Mouse (Mus musculus) midbrain, embryonic 16.5 days (tissue): ENCODE data around the gene Zfp426. TPM values are rescaled to one million over a fixed set of nuclear protein-coding genes. Genes with fewer than 3 reads are reported as not detected.

Experiments used
- ATAC-seq: fragments of 200-750 bp; cut with Nextera tagmentation; 2 replicates; pipeline ENCODE4 v1.8.0; 2017; ENCODE audit warnings: moderate TSS enrichment
- H3K27ac ChIP-seq: fragments of 300-500 bp; sonication (generic); 2 replicates; pipeline ENCODE4 v1.5.1; 2014; ENCODE audit warnings: mild to moderate bottlenecking, low read length, mixed read lengths
- H3K27me3 ChIP-seq: fragments of 300-500 bp; sonication (generic); 2 replicates; pipeline ENCODE4 v1.6.1; 2014; ENCODE audit warnings: low read depth, low read length, mixed read lengths; ENCODE audit not compliant: control insufficient read depth, insufficient read depth
- H3K36me3 ChIP-seq: fragments of 300-500 bp; sonication (generic); 2 replicates; pipeline ENCODE4 v1.6.1; 2014; ENCODE audit warnings: mild to moderate bottlenecking, low read length, moderate library complexity, mixed read lengths; ENCODE audit not compliant: control insufficient read depth, insufficient read depth
- H3K4me1 ChIP-seq: fragments of 300-500 bp; sonication (generic); 2 replicates; pipeline ENCODE4 v1.6.1; 2014; ENCODE audit warnings: mild to moderate bottlenecking, low read length, mixed read lengths; ENCODE audit not compliant: control insufficient read depth, insufficient read depth
- H3K4me2 ChIP-seq: fragments of 300-500 bp; sonication (generic); 2 replicates; pipeline ENCODE4 v1.6.1; 2014; ENCODE audit warnings: mild to moderate bottlenecking, low read length, mixed read lengths
- H3K4me3 ChIP-seq: fragments of 300-500 bp; sonication (generic); 2 replicates; pipeline ENCODE4 v1.5.1; 2014; ENCODE audit warnings: low read depth, mild to moderate bottlenecking, low read length, moderate library complexity, mixed read lengths
- H3K9ac ChIP-seq: fragments of 300-500 bp; sonication (generic); 2 replicates; pipeline ENCODE4 v1.6.1; 2014; ENCODE audit warnings: low read depth, low read length, mixed read lengths
- H3K9me3 ChIP-seq: fragments of 300-500 bp; sonication (generic); replicated peaks from 2 replicates; pipeline ENCODE4 v1.6.1; 2014; ENCODE audit warnings: mild to moderate bottlenecking, low read length, mixed read lengths; ENCODE audit not compliant: control insufficient read depth, poor library complexity, severe bottlenecking
- WGBS: fragments of 180-500 bp; shearing (Covaris S2); extraction: QIAGEN DNeasy Blood & Tissue Kit; methylation state at CpG from one replicate; pipeline ENCODE4 v1.1.7; 2014; 5-methylcytosine and 5-hydroxymethylcytosine counted together
- polyA plus RNA-seq: library from polyadenylated mRNA; unstranded; fragments of >200 nt; fragmentation: Nextera tagmentation; extraction: Ambion mirVana; gene quantifications from 2 replicates; pipeline ENCODE4 v1.2.1, GENCODE M21; 2015

The Zfp426 gene
- polyA plus RNA-seq, 1 experiment from 2014 or later, result 35.0 TPM

DNA sequence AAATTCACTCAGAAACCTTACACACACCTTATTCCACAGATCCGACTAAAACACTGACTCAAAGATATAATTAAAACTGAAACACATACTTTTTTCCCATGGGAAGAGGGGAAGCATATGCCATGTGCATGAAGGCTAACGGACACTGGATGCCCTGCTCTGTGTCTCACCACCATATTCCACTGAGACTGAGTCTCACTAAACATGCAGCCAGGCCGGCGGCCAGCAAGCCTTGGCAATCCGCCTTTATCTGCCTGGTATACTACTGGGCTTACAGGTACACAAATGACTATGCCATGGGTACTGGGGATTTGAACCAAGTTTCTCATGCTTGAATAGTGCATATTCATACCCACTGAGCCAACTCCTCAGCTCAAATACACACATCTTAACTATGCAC is 13.2 kb downstream of the Zfp426 start:
- WGBS, result 83% methylated on average over 5 of the region's 5 CpGs
- Histone ChIP-seq H3K9me3 (no peaks in the 10 kb centered on the region), H3K27me3 (no peaks in the 10 kb centered on the region), H3K4me3 (no peak overlapping the region), H3K4me2 (no peak overlapping the region), H3K27ac (no peak overlapping the region), H3K4me1 (no peaks in the 10 kb centered on the region), H3K36me3 (peaks cover 22% of the 10 kb centered on the region), H3K9ac (no peak overlapping the region)
- no peak for ATAC-seq

DNA sequence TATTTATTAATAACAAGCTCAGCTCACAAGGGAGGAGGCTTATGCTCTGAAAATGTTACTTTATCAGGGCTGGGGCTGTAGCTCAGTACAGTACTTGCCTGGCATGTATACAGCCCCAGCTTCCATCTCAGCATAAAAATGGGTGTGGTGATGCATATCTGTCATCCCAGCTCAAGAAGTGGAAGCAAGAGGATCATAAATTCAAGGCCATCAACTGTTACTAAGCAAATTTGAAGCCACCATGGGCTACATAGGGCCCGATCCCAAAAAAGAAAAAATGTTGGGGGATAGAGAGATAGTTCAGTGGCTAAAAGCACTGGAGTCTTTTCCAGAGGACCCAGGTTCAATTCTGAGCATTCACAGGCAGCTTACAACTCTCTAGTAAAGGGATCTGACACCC is 15.9 kb downstream of the Zfp426 start:
- H3K4me1 ChIP-seq, result no peaks in the 10 kb centered on the region
- peaks cover 35% of the 10 kb centered on the region for H3K36me3 ChIP-seq
- no peaks in the 10 kb centered on the region for H3K27me3 ChIP-seq
- no peaks in the 10 kb centered on the region for H3K9me3 ChIP-seq
- H3K27ac ChIP-seq, result no peak overlapping the region
- no peak for ATAC-seq
- 96% methylated on average over 1 of the region's 1 CpGs for WGBS
- H3K4me3 ChIP-seq, result no peak overlapping the region
- H3K4me2 ChIP-seq, result no peak overlapping the region
- H3K9ac ChIP-seq, result no peak overlapping the region

- no peak overlapping the region for H3K27ac ChIP-seq
- 59% methylated on average over 7 of the region's 7 CpGs for WGBS
- peaks cover 33% of the 10 kb centered on the region for H3K36me3 ChIP-seq
- no peaks in the 10 kb centered on the region for H3K9me3 ChIP-seq
- no peak overlapping the region for H3K9ac ChIP-seq
- no peaks in the 10 kb centered on the region for H3K4me1 ChIP-seq
- peak; percentile 77 for ATAC-seq
- H3K4me3 ChIP-seq, result no peak overlapping the region
- no peak overlapping the region for H3K4me2 ChIP-seq
- H3K27me3 ChIP-seq, result no peaks in the 10 kb centered on the region; the same call in 1 of the 2 replicates
These were observed 25.6 kb downstream of the Zfp426 start for GRCm38 (mm10) chr9:20466761-20467442.

DNA sequence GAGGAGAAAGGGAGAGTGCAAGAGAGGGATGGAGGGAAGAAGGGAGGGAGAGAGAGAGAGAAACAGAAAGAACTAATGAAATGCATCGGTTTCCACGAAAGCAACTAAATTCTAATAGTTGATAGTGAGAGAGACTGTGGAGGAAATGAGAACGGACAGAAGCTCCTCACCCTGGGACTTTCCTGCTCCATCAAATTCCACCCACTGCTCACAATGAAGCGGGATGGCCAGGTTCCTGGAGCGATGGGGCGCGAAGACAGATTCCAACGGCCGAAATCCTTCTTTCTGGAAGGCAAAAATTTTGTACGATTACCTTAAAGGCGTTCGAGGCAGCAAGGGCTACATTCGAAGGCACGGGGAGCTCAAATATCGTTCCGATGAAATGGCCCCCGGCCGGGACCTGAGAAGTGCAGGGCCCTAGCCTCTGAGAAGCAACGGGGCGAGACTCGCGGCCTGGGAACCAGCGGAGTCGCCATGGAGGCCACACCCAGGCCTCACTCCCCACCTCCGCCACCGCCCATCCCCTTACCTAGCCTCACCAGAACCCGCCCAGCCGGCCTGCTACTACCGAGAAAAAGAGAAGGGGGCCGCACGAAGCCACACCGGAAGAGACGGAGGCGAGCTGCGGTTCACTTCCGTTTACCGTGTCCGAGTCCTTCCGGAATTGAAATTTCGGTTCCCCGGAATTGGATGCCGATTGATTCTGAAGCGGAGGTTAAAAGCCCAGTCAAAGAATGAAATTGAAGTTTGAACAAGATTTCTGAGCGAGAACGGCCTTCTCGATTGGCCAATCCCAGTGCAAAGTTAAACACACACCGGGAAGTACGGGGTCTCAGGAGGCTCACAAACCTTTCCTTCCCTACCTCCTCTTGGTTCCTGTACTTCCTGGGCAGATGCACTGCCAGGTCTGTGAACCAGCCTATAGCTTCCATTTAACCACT is 32.9 kb downstream of the Zfp426 start, which contains the start of gene Zfp26:
Gene Zfp26, minus strand, starts transcription at position 786 of the 941 bp plus-strand sequence.
- H3K36me3 ChIP-seq, result peaks cover 5% of the 10 kb centered on the region; the same call in 1 of the 2 replicates
- H3K4me3 ChIP-seq, result peak within 1 kb of the TSS; percentile 80
- peak within 1 kb of the TSS; percentile 97 for H3K4me2 ChIP-seq
- H3K4me1 ChIP-seq, result peaks cover 16% of the 10 kb centered on the region
- ATAC-seq, result peak; percentile 91
- WGBS, result under 1% methylated on average over 48 of the region's 48 CpGs
- H3K9me3 ChIP-seq, result no peaks in the 10 kb centered on the region
- peak within 1 kb of the TSS; percentile 89 for H3K9ac ChIP-seq
- H3K27me3 ChIP-seq, result no peaks in the 10 kb centered on the region; the same call in 1 of the 2 replicates
- H3K27ac ChIP-seq, result peak within 1 kb of the TSS; percentile 84

- Histone ChIP-seq H3K4me2 (no peak overlapping the region), H3K27me3 (no peaks in the 10 kb centered on the region), H3K27ac (no peak overlapping the region), H3K9me3 (no peaks in the 10 kb centered on the region), H3K4me3 (no peak overlapping the region), H3K9ac (no peak overlapping the region), H3K36me3 (peaks cover 5% of the 10 kb centered on the region; the same call in 1 of the 2 replicates), H3K4me1 (peaks cover 6% of the 10 kb centered on the region)
- no peak for ATAC-seq
- 93% methylated on average over 4 of the region's 4 CpGs for WGBS
These were observed 38.9 kb downstream of the Zfp426 start for GRCm38 (mm10) chr9:20453647-20454046.

GRCm38 (mm10) chr9:20451493-20451892 is 41.1 kb downstream of the Zfp426 start:
- Histone ChIP-seq H3K4me2 (no peak overlapping the region), H3K9me3 (no peaks in the 10 kb centered on the region), H3K27me3 (no peaks in the 10 kb centered on the region), H3K4me3 (no peak overlapping the region), H3K36me3 (peaks cover 8% of the 10 kb centered on the region; the same call in 1 of the 2 replicates), H3K9ac (no peak overlapping the region), H3K27ac (no peak overlapping the region), H3K4me1 (no peaks in the 10 kb centered on the region)
- ATAC-seq, result no peak
- WGBS, result 97% methylated on average over 1 of the region's 1 CpGs

DNA sequence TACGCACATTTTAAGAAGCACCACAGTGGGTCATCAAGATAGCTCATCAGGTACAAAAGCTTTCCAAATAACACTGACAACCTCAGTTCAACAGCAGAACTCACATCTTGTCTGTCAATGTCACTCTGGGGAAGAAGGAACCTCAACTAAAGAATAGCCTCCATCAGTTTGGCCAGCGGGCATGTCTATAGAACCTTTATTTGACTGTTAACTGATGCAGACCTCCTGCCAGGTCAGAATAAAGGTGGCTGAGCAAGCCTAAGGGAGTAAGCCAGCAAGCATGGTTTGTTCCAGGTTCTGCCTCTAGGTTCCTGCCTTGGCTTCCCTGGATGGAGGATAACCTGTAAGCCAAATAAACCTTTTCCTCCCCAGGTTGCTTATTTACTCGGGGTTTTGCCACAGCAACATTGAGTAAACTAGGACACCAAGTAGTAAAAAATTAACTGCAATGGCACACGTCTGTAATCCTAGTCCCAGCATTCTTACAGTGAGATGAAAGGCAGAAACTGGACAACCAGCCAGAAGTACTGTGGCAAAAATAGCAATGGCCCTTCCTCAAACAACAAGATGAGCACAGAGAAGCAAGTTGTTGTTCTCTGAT is 49.3 kb downstream of the Zfp426 start:
- H3K9ac ChIP-seq, result no peak overlapping the region
- H3K27me3 ChIP-seq, result no peaks in the 10 kb centered on the region
- no peak overlapping the region for H3K4me3 ChIP-seq
- H3K4me1 ChIP-seq, result no peaks in the 10 kb centered on the region
- H3K27ac ChIP-seq, result no peak overlapping the region
- 94% methylated on average over 4 of the region's 4 CpGs for WGBS
- no peak for ATAC-seq
- no peaks in the 10 kb centered on the region for H3K9me3 ChIP-seq
- H3K4me2 ChIP-seq, result no peak overlapping the region
- H3K36me3 ChIP-seq, result peaks cover 51% of the 10 kb centered on the region

GRCm38 (mm10) chr9:20430004-20430403 is 62.5 kb downstream of the Zfp426 start:
- Histone ChIP-seq H3K9ac (no peak overlapping the region), H3K36me3 (peaks cover 6% of the 10 kb centered on the region; the same call in 1 of the 2 replicates), H3K27ac (no peak overlapping the region), H3K4me1 (no peaks in the 10 kb centered on the region), H3K4me3 (no peak overlapping the region), H3K4me2 (no peak overlapping the region), H3K9me3 (no peaks in the 10 kb centered on the region), H3K27me3 (no peaks in the 10 kb centered on the region)
- no peak for ATAC-seq
- WGBS, result 90% methylated on average over 3 of the region's 3 CpGs
